19 mouse cellular contexts compared by ENCODE assay signal in the genomic region with DNA sequence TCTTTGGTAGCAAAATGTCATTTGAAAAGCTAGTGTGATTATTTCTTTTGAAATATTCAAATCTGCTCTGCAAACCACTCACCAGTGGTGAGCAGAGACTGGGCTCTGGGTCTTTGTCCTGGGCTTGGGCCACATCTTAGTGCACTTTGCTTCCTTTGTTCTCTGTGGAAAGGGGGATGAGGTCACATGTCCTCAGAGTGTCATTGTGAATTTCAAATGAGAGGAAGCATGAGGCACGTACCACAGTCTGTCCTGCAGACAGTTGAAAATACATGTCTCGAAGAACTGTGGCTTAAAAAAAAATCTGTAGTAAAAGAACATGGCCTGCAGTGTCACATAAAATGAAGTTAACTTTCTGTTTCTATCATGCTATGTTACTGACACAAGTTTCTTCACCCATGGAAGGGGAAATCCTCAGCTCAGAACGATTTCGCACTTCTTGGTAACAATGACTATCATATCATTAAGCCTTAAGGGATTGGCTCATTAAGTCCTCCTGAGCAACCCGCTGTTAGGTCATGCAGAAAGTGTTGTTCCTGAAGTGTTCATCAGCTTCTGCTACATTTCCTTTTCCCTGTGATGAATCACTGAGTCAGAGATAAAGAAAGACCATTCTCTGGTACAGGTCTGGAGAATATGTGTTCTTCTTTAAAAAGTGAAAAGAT.
DNase-seq lines count a peak whose midpoint lies in the region; ATAC-seq and TF ChIP-seq lines count a peak whose summit lies in the region.
"Had no signal": no experiment of that assay in that cellular context is flagged by ENCODE, and none has a peak within 500 bp of the region (broad histone marks: within the 10 kb centered on the region; RNA-seq: fewer than 3 reads in every experiment).

No protein-coding gene starts in this region.

- H3K4me3 ChIP-seq in forebrain, embryonic 11.5 days (ENCODE audit: low read depth, low read length): no peak overlapping the region
- no peak overlapping the region for H3K4me3 ChIP-seq in forebrain, postnatal 0 days (ENCODE audit: low read depth, low read length)
- H3K4me3 ChIP-seq in midbrain, embryonic 11.5 days (ENCODE audit: low read depth, low read length): no peak overlapping the region
- no peak overlapping the region for H3K4me3 ChIP-seq in midbrain, embryonic 15.5 days
- H3K4me3 ChIP-seq: embryonic facial prominence, embryonic 15.5 days; hindbrain, embryonic 15.5 days; limb, embryonic 10.5 days had no signal

- TF ChIP-seq CTCF in forebrain, postnatal 0 days (IDR thresholded peaks at IDR 0.05; ENCODE audit: low read depth): no peak
- no peak for TF ChIP-seq CTCF in brain, embryonic 14.5 days (IDR thresholded peaks at IDR 0.05; ENCODE audit: borderline replicate concordance, extremely low read depth, insufficient read depth, insufficient read length)

- no peaks in the 10 kb centered on the region for H3K27me3 ChIP-seq in forebrain, embryonic 11.5 days (ENCODE audit: control insufficient read depth, insufficient read depth, low read length)
- no peaks in the 10 kb centered on the region for H3K27me3 ChIP-seq in forebrain, postnatal 0 days (ENCODE audit: insufficient read depth, low read length)
- no peaks in the 10 kb centered on the region for H3K27me3 ChIP-seq in midbrain, embryonic 11.5 days (ENCODE audit: control insufficient read depth, insufficient read depth, low read length)
- H3K27me3 ChIP-seq in midbrain, embryonic 15.5 days (replicated peaks): no peaks in the 10 kb centered on the region
- H3K27me3 ChIP-seq: hindbrain, embryonic 15.5 days had no signal

- no peak overlapping the region for H3K4me2 ChIP-seq in forebrain, embryonic 11.5 days (ENCODE audit: low read depth, low read length, severe bottlenecking)
- H3K4me2 ChIP-seq in forebrain, postnatal 0 days (ENCODE audit: low read depth): no peak overlapping the region
- H3K4me2 ChIP-seq in midbrain, embryonic 11.5 days: no peak overlapping the region
- no peak overlapping the region for H3K4me2 ChIP-seq in midbrain, embryonic 15.5 days
- H3K4me2 ChIP-seq: embryonic facial prominence, embryonic 15.5 days; hindbrain, embryonic 15.5 days; liver, embryonic 11.5 days had no signal

- H3K36me3 ChIP-seq in forebrain, embryonic 11.5 days (ENCODE audit: control insufficient read depth, insufficient read depth, low read length): no peaks in the 10 kb centered on the region
- H3K36me3 ChIP-seq in forebrain, postnatal 0 days (ENCODE audit: insufficient read depth): no peaks in the 10 kb centered on the region
- H3K36me3 ChIP-seq in midbrain, embryonic 11.5 days (ENCODE audit: control insufficient read depth, insufficient read depth, low read length): no peaks in the 10 kb centered on the region
- H3K36me3 ChIP-seq in midbrain, embryonic 15.5 days (replicated peaks): no peaks in the 10 kb centered on the region
- H3K36me3 ChIP-seq: embryonic facial prominence, embryonic 15.5 days; hindbrain, embryonic 15.5 days; limb, embryonic 10.5 days had no signal

- peaks cover 23% of the 10 kb centered on the region for H3K4me1 ChIP-seq in forebrain, embryonic 11.5 days (replicated peaks; ENCODE audit: control insufficient read depth, insufficient read depth, low read length)
- H3K4me1 ChIP-seq in forebrain, postnatal 0 days (ENCODE audit: insufficient read depth): peaks cover 4% of the 10 kb centered on the region; the same call in 1 of the 2 replicates
- H3K4me1 ChIP-seq in midbrain, embryonic 11.5 days (ENCODE audit: control insufficient read depth, insufficient read depth, low read length): peaks cover 28% of the 10 kb centered on the region
- peaks cover 28% of the 10 kb centered on the region for H3K4me1 ChIP-seq in midbrain, embryonic 15.5 days

- peak; percentile 34 for ATAC-seq in forebrain, embryonic 11.5 days (replicated peaks; ENCODE audit: low FRiP score)
- no peak for ATAC-seq in forebrain, postnatal 0 days
- ATAC-seq in midbrain, embryonic 11.5 days (ENCODE audit: low FRiP score): peak; percentile 74
- ATAC-seq in midbrain, embryonic 15.5 days (replicated peaks): no peak
- ATAC-seq: intestine, postnatal 0 days had no signal

- intact Hi-C loops in gastrocnemius, postnatal 36 days (cut with DNase I): no loop called here

- no peak overlapping the region for H3K9ac ChIP-seq in forebrain, embryonic 11.5 days (ENCODE audit: low read length)
- H3K9ac ChIP-seq in forebrain, postnatal 0 days: no peak overlapping the region
- H3K9ac ChIP-seq in midbrain, embryonic 11.5 days (ENCODE audit: low read length): no peak overlapping the region
- H3K9ac ChIP-seq in midbrain, embryonic 15.5 days: no peak overlapping the region
- H3K9ac ChIP-seq: embryonic facial prominence, embryonic 15.5 days; hindbrain, embryonic 15.5 days had no signal

- H3K9me3 ChIP-seq in forebrain, embryonic 11.5 days (ENCODE audit: control insufficient read depth, low read length): no peaks in the 10 kb centered on the region
- H3K9me3 ChIP-seq in forebrain, postnatal 0 days (ENCODE audit: low read length): no peaks in the 10 kb centered on the region
- no peaks in the 10 kb centered on the region for H3K9me3 ChIP-seq in midbrain, embryonic 11.5 days (ENCODE audit: control insufficient read depth, low read length)
- H3K9me3 ChIP-seq in midbrain, embryonic 15.5 days: no peaks in the 10 kb centered on the region
- H3K9me3 ChIP-seq: embryonic facial prominence, embryonic 15.5 days; hindbrain, embryonic 15.5 days; limb, embryonic 10.5 days had no signal

- H3K27ac ChIP-seq in forebrain, embryonic 11.5 days (ENCODE audit: low read depth, low read length): peak overlapping the region; percentile 91
- H3K27ac ChIP-seq in forebrain, postnatal 0 days (ENCODE audit: low read depth, low read length): no peak overlapping the region
- H3K27ac ChIP-seq in midbrain, embryonic 11.5 days (ENCODE audit: low read depth, low read length): no peak overlapping the region; the same call in 1 of the 2 replicates
- H3K27ac ChIP-seq in midbrain, embryonic 15.5 days: no peak overlapping the region
- H3K27ac ChIP-seq: embryonic facial prominence, embryonic 15.5 days; limb, embryonic 10.5 days had no signal

- WGBS in forebrain, embryonic 11.5 days: 25% methylated on average over 5 of the region's 5 CpGs
- 22% methylated on average over 5 of the region's 5 CpGs for WGBS in forebrain, postnatal 0 days
- 37% methylated on average over 5 of the region's 5 CpGs for WGBS in midbrain, embryonic 11.5 days
- WGBS in midbrain, embryonic 15.5 days: 25% methylated on average over 5 of the region's 5 CpGs

- peak; percentile 47 for DNase-seq in forebrain, embryonic 11.5 days (ENCODE audit: low spot score)
- no peak for DNase-seq in forebrain, postnatal 0 days
- DNase-seq in midbrain, embryonic 11.5 days (ENCODE audit: low spot score, missing footprints): no peak
- peak; percentile 69 for DNase-seq in brain, embryonic 14.5 days (ENCODE audit: low read depth)
- DNase-seq in mesoderm, embryonic 11.5 days (ENCODE audit: low read depth, low spot score): peak; percentile 34
- no peak for DNase-seq in gastrocnemius, postnatal 36 days
- no peak for DNase-seq in thymus, postnatal 36 days
- DNase-seq: adrenal gland, postnatal 25 days; cerebellum, adult 2 months; lung, adult 2 months; lung, postnatal 36 days; spleen, adult 18-20 months; thymus, adult 18-20 months had no signal

- TF ChIP-seq POLR2A in brain, embryonic 14.5 days (IDR thresholded peaks at IDR 0.05; ENCODE audit: borderline replicate concordance, extremely low read depth, insufficient read depth, insufficient read length, poor library complexity, severe bottlenecking): no peak

Comparison
In these comparisons a context has a peak if more than half of its experiments do, and no peak if none do; other contexts are left out.
1. ATAC-seq: peak in forebrain, embryonic 11.5 days (single experiment) and midbrain, embryonic 11.5 days (single experiment); none in forebrain, postnatal 0 days (single experiment) and midbrain, embryonic 15.5 days (single experiment).
2. DNase-seq: peak in forebrain, embryonic 11.5 days (single experiment), brain, embryonic 14.5 days (single experiment) and mesoderm, embryonic 11.5 days (single experiment); none in forebrain, postnatal 0 days (single experiment), midbrain, embryonic 11.5 days (single experiment), gastrocnemius, postnatal 36 days (0 of 2) and thymus, postnatal 36 days (0 of 2).